Mouse (Mus musculus) bone marrow, adult 2 months (tissue): ENCODE measurements around the gene Farp1. TPM values are rescaled to one million over a fixed set of nuclear protein-coding genes. Genes with fewer than 3 reads are reported as not detected.
"Not testable (repeated sequence)": the region's sequence is repeated elsewhere in the genome, so short reads cannot be mapped to it uniquely, and the experiment has no call there.

Experiments
- H3K27ac ChIP-seq: fragments of 200-500 bp; 2 replicates; pipeline ENCODE4 v1.5.1; 2012; ENCODE audit warnings: low read depth, mild to moderate bottlenecking, control low read depth, inconsistent platforms, low read length; ENCODE audit not compliant: control insufficient read depth, poor library complexity, insufficient read depth
- H3K4me1 ChIP-seq: fragments of 200-500 bp; 2 replicates; pipeline ENCODE4 v1.6.1; 2011; ENCODE audit warnings: low read length; ENCODE audit not compliant: control insufficient read depth, insufficient read depth
- H3K4me3 ChIP-seq: fragments of 200-500 bp; replicated peaks from 2 replicates; pipeline ENCODE3; 2011; ENCODE audit warnings: mild to moderate bottlenecking, low read depth, low read length, control low read depth; ENCODE audit not compliant: control insufficient read depth
- CTCF ChIP-seq: fragments of 200-500 bp; IDR thresholded peaks from 2 replicates; pipeline ENCODE4 v1.5.1; 2011; ENCODE audit warnings: low read length, control low read depth; ENCODE audit not compliant: control insufficient read depth, insufficient read depth
- POLR2A ChIP-seq: fragments of 200-500 bp; IDR thresholded peaks from 2 replicates; pipeline ENCODE4 v1.6.1; 2011; ENCODE audit warnings: low read depth, mild to moderate bottlenecking, control low read depth, low read length, borderline replicate concordance; ENCODE audit not compliant: control insufficient read depth
- WGBS: fragments of 180-500 bp; shearing (Covaris S2); methylation state at CpG from one replicate; pipeline ENCODE4 v1.1.7; 2018; 5-methylcytosine and 5-hydroxymethylcytosine counted together
- polyA plus RNA-seq: library from polyadenylated mRNA; stranded (reverse); fragments of >200 nt; gene quantifications from 2 replicates; pipeline ENCODE4 v1.2.4, GENCODE M21; 2011; ENCODE audit warnings: low replicate concordance; ENCODE audit not compliant: missing spikeins, insufficient read depth, insufficient read length

The Farp1 gene
- polyA plus RNA-seq, 1 experiment, result 4.2 TPM

- TF ChIP-seq CTCF (no peak), POLR2A (no peak)
- H3K4me1 ChIP-seq, result no peaks in the 10 kb centered on the region; the same call in 1 of the 2 replicates
- 77% methylated on average over 9 of the region's 9 CpGs for WGBS
Measured at GRCm38 (mm10) chr14:121046313-121046961, 11.4 kb downstream of the Farp1 start.

GRCm38 (mm10) chr14:121047780-121048179 lies 12.8 kb downstream of the Farp1 start:
- Histone ChIP-seq H3K4me1 (no peaks in the 10 kb centered on the region; the same call in 1 of the 2 replicates), H3K4me3 (no peak overlapping the region), H3K27ac (no peak overlapping the region)
- TF ChIP-seq POLR2A (no peak), CTCF (no peak)
- 79% methylated on average over 6 of the region's 6 CpGs for WGBS

More at GRCm38 (mm10) chr14:121046313-121046961, 11.4 kb downstream of the Farp1 start:
- H3K27ac ChIP-seq, result no peak overlapping the region
- no peak overlapping the region for H3K4me3 ChIP-seq

- not testable (repeated sequence) for H3K4me1 ChIP-seq, H3K4me3 ChIP-seq, H3K27ac ChIP-seq
- WGBS, result 26% methylated on average over 3 of the region's 4 CpGs
Measured at GRCm38 (mm10) chr14:121051002-121051401, 16.0 kb downstream of the Farp1 start.

- WGBS, result 48% methylated on average over 5 of the region's 5 CpGs
- H3K4me3 ChIP-seq, result no peak overlapping the region
- no peak overlapping the region for H3K27ac ChIP-seq
- no peaks in the 10 kb centered on the region; the same call in 1 of the 2 replicates for H3K4me1 ChIP-seq
- TF ChIP-seq CTCF, result no peak
- TF ChIP-seq POLR2A, result no peak
Measured at GRCm38 (mm10) chr14:121053020-121053518, 18.1 kb downstream of the Farp1 start.

- no peaks in the 10 kb centered on the region; the same call in 1 of the 2 replicates for H3K4me1 ChIP-seq
- 85% methylated on average over 5 of the region's 5 CpGs for WGBS
- TF ChIP-seq POLR2A (no peak), CTCF (no peak)
- H3K27ac ChIP-seq, result no peak overlapping the region
- no peak overlapping the region for H3K4me3 ChIP-seq
Measured at GRCm38 (mm10) chr14:121054062-121054461, 19.1 kb downstream of the Farp1 start.

GRCm38 (mm10) chr14:121057750-121058149 lies 22.8 kb downstream of the Farp1 start:
- Histone ChIP-seq H3K4me1 (no peaks in the 10 kb centered on the region; the same call in 1 of the 2 replicates), H3K4me3 (no peak overlapping the region), H3K27ac (no peak overlapping the region)
- WGBS, result 87% methylated on average over 5 of the region's 5 CpGs
- TF ChIP-seq CTCF (no peak), POLR2A (no peak)

GRCm38 (mm10) chr14:121058481-121058880 lies 23.5 kb downstream of the Farp1 start:
- TF ChIP-seq CTCF (no peak), POLR2A (no peak)
- 88% methylated on average over 1 of the region's 1 CpGs for WGBS
- Histone ChIP-seq H3K4me1 (no peaks in the 10 kb centered on the region; the same call in 1 of the 2 replicates), H3K27ac (no peak overlapping the region), H3K4me3 (no peak overlapping the region)

- TF ChIP-seq CTCF (no peak), POLR2A (no peak)
- WGBS, result 85% methylated on average over 10 of the region's 10 CpGs
Measured at GRCm38 (mm10) chr14:121059266-121059665, 24.3 kb downstream of the Farp1 start.

More at GRCm38 (mm10) chr14:121059266-121059665, 24.3 kb downstream of the Farp1 start:
- no peak overlapping the region for H3K4me3 ChIP-seq
- no peaks in the 10 kb centered on the region; the same call in 1 of the 2 replicates for H3K4me1 ChIP-seq
- no peak overlapping the region for H3K27ac ChIP-seq
